Mouse (Mus musculus) stomach, postnatal 0 days (tissue): ENCODE results near the gene Mkln1. TPM values are rescaled to one million over a fixed set of nuclear protein-coding genes. Genes with fewer than 3 reads are reported as not detected.

Experiments used
- ATAC-seq: fragments of 200-750 bp; cut with Nextera tagmentation; 2 replicates; pipeline ENCODE4 v1.8.0; 2017; ENCODE audit not compliant: low FRiP score, low TSS enrichment
- DNase-seq: peaks from one replicate; pipeline ENCODE4 v3.0.0-alpha.2; 2016; ENCODE audit warnings: low spot score
- H3K27ac ChIP-seq: fragments of 300-500 bp; sonication (generic); replicated peaks from 2 replicates; pipeline ENCODE4 v1.5.1; 2014; ENCODE audit warnings: mild to moderate bottlenecking, control low read depth
- H3K27me3 ChIP-seq: fragments of 300-500 bp; sonication (generic); 2 replicates; pipeline ENCODE4 v1.6.1; 2014; ENCODE audit warnings: low read length; ENCODE audit not compliant: control insufficient read depth, insufficient read depth
- H3K36me3 ChIP-seq: fragments of 300-500 bp; sonication (generic); 2 replicates; pipeline ENCODE4 v1.6.1; 2014; ENCODE audit warnings: low read length, mixed read lengths; ENCODE audit not compliant: control insufficient read depth, insufficient read depth
- H3K4me1 ChIP-seq: fragments of 300-500 bp; sonication (generic); replicated peaks from 2 replicates; pipeline ENCODE4 v1.6.1; 2014; ENCODE audit warnings: antibody characterized with exemption; ENCODE audit not compliant: control insufficient read depth, insufficient read depth
- H3K4me2 ChIP-seq: fragments of 300-500 bp; sonication (generic); replicated peaks from 2 replicates; pipeline ENCODE4 v1.6.1; 2014; ENCODE audit warnings: low read depth, mild to moderate bottlenecking, control low read depth, moderate library complexity
- H3K4me3 ChIP-seq: fragments of 300-500 bp; sonication (generic); 2 replicates; pipeline ENCODE4 v1.5.1; 2014; ENCODE audit warnings: low read depth, low read length, control low read depth
- H3K9ac ChIP-seq: fragments of 300-500 bp; sonication (generic); 2 replicates; pipeline ENCODE4 v1.6.1; 2014; ENCODE audit warnings: mild to moderate bottlenecking, low read length, control low read depth, mixed read lengths
- H3K9me3 ChIP-seq: fragments of 300-500 bp; sonication (generic); 2 replicates; pipeline ENCODE4 v1.6.1; 2016; ENCODE audit warnings: low read length; ENCODE audit not compliant: control insufficient read depth
- CTCF ChIP-seq: IDR thresholded peaks from 2 replicates; pipeline ENCODE4 v1.5.1; 2016; ENCODE audit warnings: antibody characterized with exemption, low read depth, mild to moderate bottlenecking, moderate library complexity
- EP300 ChIP-seq: optimal IDR thresholded peaks from 2 replicates; pipeline ENCODE3; 2016; ENCODE audit warnings: antibody characterized with exemption
- WGBS: fragments of 180-500 bp; shearing (Covaris S2); extraction: QIAGEN DNeasy Blood & Tissue Kit; methylation state at CpG from one replicate; pipeline ENCODE4 v1.1.7; 2014; 5-methylcytosine and 5-hydroxymethylcytosine counted together
- polyA plus RNA-seq: library from polyadenylated mRNA; unstranded; fragments of >200 nt; fragmentation: Nextera tagmentation; extraction: Ambion mirVana; gene quantifications from 2 replicates; pipeline ENCODE4 v1.2.1, GENCODE M21; 2015

The Mkln1 gene
- polyA plus RNA-seq, 1 experiment from 2014 or later, result 108 TPM

GRCm38 (mm10) chr6:31437264-31437663 is 38.7 kb downstream of the Mkln1 start:
- no peak for TF ChIP-seq EP300
- TF ChIP-seq CTCF, result no peak
- WGBS, result 79% methylated on average over 2 of the region's 2 CpGs
- no peak for DNase-seq

GRCm38 (mm10) chr6:31445258-31445657 is 46.7 kb downstream of the Mkln1 start:
- 65% methylated on average over 1 of the region's 1 CpGs for WGBS
- Histone ChIP-seq H3K4me3 (no peak overlapping the region), H3K9ac (no peak overlapping the region), H3K4me2 (no peak overlapping the region), H3K36me3 (no peaks in the 10 kb centered on the region), H3K27ac (no peak overlapping the region), H3K4me1 (no peaks in the 10 kb centered on the region), H3K27me3 (no peaks in the 10 kb centered on the region), H3K9me3 (no peaks in the 10 kb centered on the region)
- DNase-seq, result no peak
- no peak for ATAC-seq
- TF ChIP-seq EP300 (no peak), CTCF (no peak)

More at GRCm38 (mm10) chr6:31437264-31437663, 38.7 kb downstream of the Mkln1 start:
- ATAC-seq, result no peak
- Histone ChIP-seq H3K9me3 (no peaks in the 10 kb centered on the region), H3K4me3 (no peak overlapping the region), H3K4me2 (no peak overlapping the region), H3K36me3 (peaks cover 8% of the 10 kb centered on the region), H3K27me3 (no peaks in the 10 kb centered on the region), H3K27ac (no peak overlapping the region), H3K9ac (no peak overlapping the region), H3K4me1 (no peaks in the 10 kb centered on the region)

- H3K9ac ChIP-seq, result no peak overlapping the region
- no peaks in the 10 kb centered on the region for H3K27me3 ChIP-seq
- peaks cover 5% of the 10 kb centered on the region; the same call in 1 of the 2 replicates for H3K36me3 ChIP-seq
- H3K9me3 ChIP-seq, result no peaks in the 10 kb centered on the region
- H3K4me1 ChIP-seq, result no peaks in the 10 kb centered on the region
- ATAC-seq (0 out of 2 replicates have a peak, but pooled peaks have one; percentile 61), DNase-seq (no peak)
- H3K4me2 ChIP-seq, result no peak overlapping the region
- TF ChIP-seq EP300, result no peak
- TF ChIP-seq CTCF, result peak; percentile 81
- H3K4me3 ChIP-seq, result no peak overlapping the region
- no peak overlapping the region for H3K27ac ChIP-seq
These were observed 55.2 kb downstream of the Mkln1 start for GRCm38 (mm10) chr6:31453735-31454134.

- no peak for TF ChIP-seq CTCF
- no peak for TF ChIP-seq EP300
- Histone ChIP-seq H3K36me3 (peaks cover 5% of the 10 kb centered on the region; the same call in 1 of the 2 replicates), H3K4me1 (no peaks in the 10 kb centered on the region), H3K4me3 (no peak overlapping the region), H3K4me2 (no peak overlapping the region), H3K9me3 (no peaks in the 10 kb centered on the region), H3K27ac (no peak overlapping the region), H3K9ac (no peak overlapping the region), H3K27me3 (no peaks in the 10 kb centered on the region)
- no peak for DNase-seq
- ATAC-seq, result no peak
- 93% methylated on average over 2 of the region's 2 CpGs for WGBS
These were observed 56.8 kb downstream of the Mkln1 start for GRCm38 (mm10) chr6:31455376-31455775.

- no peak for DNase-seq
- no peaks in the 10 kb centered on the region for H3K27me3 ChIP-seq
- peaks cover 2% of the 10 kb centered on the region; the same call in 1 of the 2 replicates for H3K36me3 ChIP-seq
- 40% methylated on average over 1 of the region's 1 CpGs for WGBS
- H3K4me1 ChIP-seq, result no peaks in the 10 kb centered on the region
- no peak for TF ChIP-seq EP300
- TF ChIP-seq CTCF, result no peak
- H3K9ac ChIP-seq, result no peak overlapping the region
- no peak for ATAC-seq
- H3K4me3 ChIP-seq, result no peak overlapping the region
- no peak overlapping the region for H3K27ac ChIP-seq
- H3K9me3 ChIP-seq, result no peaks in the 10 kb centered on the region
- H3K4me2 ChIP-seq, result no peak overlapping the region
These were observed 58.5 kb downstream of the Mkln1 start for GRCm38 (mm10) chr6:31456988-31457387.

GRCm38 (mm10) chr6:31469431-31469830 is 70.9 kb downstream of the Mkln1 start:
- no peak for DNase-seq
- Histone ChIP-seq H3K4me1 (no peaks in the 10 kb centered on the region), H3K4me3 (no peak overlapping the region), H3K9me3 (no peaks in the 10 kb centered on the region), H3K27ac (no peak overlapping the region), H3K36me3 (no peaks in the 10 kb centered on the region; the same call in 1 of the 2 replicates), H3K27me3 (no peaks in the 10 kb centered on the region), H3K4me2 (no peak overlapping the region), H3K9ac (no peak overlapping the region)
- ATAC-seq, result no peak
- TF ChIP-seq EP300 (no peak), CTCF (no peak)
- 94% methylated on average over 6 of the region's 6 CpGs for WGBS
